Comparison of ENCODE assay signal across 21 mouse cellular contexts in genomic region chr7:107454660-107455059, GRCm38 (mm10).
DNase-seq lines count a peak whose midpoint lies in the region; ATAC-seq and TF ChIP-seq lines count a peak whose summit lies in the region.
"Had no signal": no experiment of that assay in that cellular context is flagged by ENCODE, and none has a peak within 500 bp of the region (broad histone marks: within the 10 kb centered on the region; RNA-seq: fewer than 3 reads in every experiment).

No protein-coding gene starts in this region.

- 0 out of 2 replicates have a peak, but pooled peaks cover 4% of the 10 kb centered on the region for H3K4me1 ChIP-seq in forebrain, postnatal 0 days (ENCODE audit: insufficient read depth)
- H3K4me1 ChIP-seq in forebrain, embryonic 12.5 days: no peaks in the 10 kb centered on the region
- H3K4me1 ChIP-seq in kidney, embryonic 16.5 days (ENCODE audit: insufficient read depth, low read length): peaks cover 7% of the 10 kb centered on the region; the same call in 1 of the 2 replicates
- H3K4me1 ChIP-seq: embryonic facial prominence, embryonic 10.5 days; limb, embryonic 13.5 days; liver, embryonic 13.5 days; lung, embryonic 15.5 days; midbrain, embryonic 12.5 days; stomach, embryonic 15.5 days had no signal

- no peak overlapping the region for H3K4me3 ChIP-seq in forebrain, postnatal 0 days (ENCODE audit: low read depth, low read length)
- H3K4me3 ChIP-seq in forebrain, embryonic 12.5 days (replicated peaks): no peak overlapping the region
- no peak overlapping the region for H3K4me3 ChIP-seq in kidney, embryonic 16.5 days (ENCODE audit: low read length)
- H3K4me3 ChIP-seq: embryonic facial prominence, embryonic 10.5 days; gastrocnemius, adult 2 months; layer of hippocampus, adult 2 months; limb, embryonic 13.5 days; liver, embryonic 13.5 days; lung, embryonic 15.5 days; midbrain, embryonic 12.5 days; stomach, embryonic 15.5 days had no signal

- no peak for TF ChIP-seq CTCF in forebrain, postnatal 0 days (IDR thresholded peaks at IDR 0.05; ENCODE audit: low read depth)

- peak; percentile 28 for ATAC-seq in forebrain, postnatal 0 days
- no peak for ATAC-seq in forebrain, embryonic 12.5 days (ENCODE audit: low FRiP score)
- ATAC-seq in kidney, embryonic 16.5 days (ENCODE audit: low FRiP score, low TSS enrichment): peak; percentile 65; the same call in 1 of the 2 replicates
- ATAC-seq: inflammation-experienced regulatory T-cells, adult 6 months had no signal

- no peaks in the 10 kb centered on the region for H3K27me3 ChIP-seq in forebrain, postnatal 0 days (ENCODE audit: insufficient read depth, low read length)
- no peaks in the 10 kb centered on the region for H3K27me3 ChIP-seq in forebrain, embryonic 12.5 days
- H3K27me3 ChIP-seq in kidney, embryonic 16.5 days (ENCODE audit: insufficient read depth, low read length): no peaks in the 10 kb centered on the region
- H3K27me3 ChIP-seq: limb, embryonic 13.5 days; liver, embryonic 13.5 days; lung, embryonic 15.5 days; midbrain, embryonic 12.5 days; stomach, embryonic 15.5 days had no signal

- no peak overlapping the region for H3K4me2 ChIP-seq in forebrain, postnatal 0 days (ENCODE audit: low read depth)
- no peak overlapping the region for H3K4me2 ChIP-seq in forebrain, embryonic 12.5 days
- no peak overlapping the region for H3K4me2 ChIP-seq in kidney, embryonic 16.5 days (replicated peaks; ENCODE audit: low read depth, low read length)
- H3K4me2 ChIP-seq: heart, embryonic 11.5 days; limb, embryonic 13.5 days; liver, embryonic 13.5 days; lung, embryonic 15.5 days; midbrain, embryonic 12.5 days; stomach, embryonic 15.5 days had no signal

- no peaks in the 10 kb centered on the region for H3K9me3 ChIP-seq in forebrain, postnatal 0 days (ENCODE audit: low read length)
- H3K9me3 ChIP-seq in forebrain, embryonic 12.5 days: no peaks in the 10 kb centered on the region
- no peaks in the 10 kb centered on the region for H3K9me3 ChIP-seq in kidney, embryonic 16.5 days (ENCODE audit: low read length)
- H3K9me3 ChIP-seq: embryonic facial prominence, embryonic 10.5 days; limb, embryonic 13.5 days; liver, embryonic 13.5 days; lung, embryonic 15.5 days; midbrain, embryonic 12.5 days; stomach, embryonic 15.5 days had no signal

- no peak overlapping the region for H3K27ac ChIP-seq in forebrain, postnatal 0 days (ENCODE audit: low read depth, low read length)
- H3K27ac ChIP-seq in forebrain, embryonic 12.5 days: no peak overlapping the region
- peak overlapping the region; percentile 33; the same call in 1 of the 2 replicates for H3K27ac ChIP-seq in kidney, embryonic 16.5 days (ENCODE audit: low read length)
- H3K27ac ChIP-seq: embryonic facial prominence, embryonic 10.5 days; gastrocnemius, adult 2 months; layer of hippocampus, adult 2 months; limb, embryonic 13.5 days; liver, embryonic 13.5 days; lung, embryonic 15.5 days; macrophage; midbrain, embryonic 12.5 days; stomach, embryonic 15.5 days had no signal

- H3K36me3 ChIP-seq in forebrain, postnatal 0 days (ENCODE audit: insufficient read depth): no peaks in the 10 kb centered on the region
- H3K36me3 ChIP-seq in forebrain, embryonic 12.5 days (replicated peaks): no peaks in the 10 kb centered on the region
- no peaks in the 10 kb centered on the region for H3K36me3 ChIP-seq in kidney, embryonic 16.5 days (ENCODE audit: insufficient read depth, low read length)
- H3K36me3 ChIP-seq: embryonic facial prominence, embryonic 10.5 days; limb, embryonic 13.5 days; liver, embryonic 13.5 days; lung, embryonic 15.5 days; midbrain, embryonic 12.5 days; stomach, embryonic 15.5 days had no signal

- no peak for DNase-seq in forebrain, postnatal 0 days
- no peak for DNase-seq in kidney, adult 9 months
- peak; percentile 40 for DNase-seq in retina, postnatal 1 day
- no peak for DNase-seq in retina, embryonic 14.5 days (ENCODE audit: low spot score)
- DNase-seq in spleen, adult 18-20 months: no peak
- DNase-seq: adrenal gland, postnatal 36 days; gastrocnemius, adult 2 months; layer of hippocampus, postnatal 36 days; liver, embryonic 13.5 days; right cerebral cortex, postnatal 14 days had no signal

- WGBS in forebrain, postnatal 0 days: 80% methylated on average over 2 of the region's 2 CpGs
- 85% methylated on average over 2 of the region's 2 CpGs for WGBS in forebrain, embryonic 12.5 days
- WGBS in kidney, embryonic 16.5 days: 41% methylated on average over 2 of the region's 2 CpGs

- H3K9ac ChIP-seq in forebrain, postnatal 0 days: no peak overlapping the region
- no peak overlapping the region for H3K9ac ChIP-seq in forebrain, embryonic 12.5 days
- no peak overlapping the region for H3K9ac ChIP-seq in kidney, embryonic 16.5 days (replicated peaks; ENCODE audit: low read length)
- H3K9ac ChIP-seq: limb, embryonic 13.5 days; liver, embryonic 13.5 days; lung, embryonic 15.5 days; midbrain, embryonic 12.5 days; stomach, embryonic 15.5 days had no signal
